Mouse (Mus musculus) kidney, embryonic 16.5 days (tissue): ENCODE results near the gene Osbpl3. TPM values are rescaled to one million over a fixed set of nuclear protein-coding genes. Genes with fewer than 3 reads are reported as not detected.
"Not testable (repeated sequence)": the region's sequence is repeated elsewhere in the genome, so short reads cannot be mapped to it uniquely, and the experiment has no call there.

Source experiments
- ATAC-seq: fragments of 200-750 bp; cut with Nextera tagmentation; 2 replicates; pipeline ENCODE4 v1.8.0; 2017; ENCODE audit warnings: moderate TSS enrichment; ENCODE audit not compliant: low FRiP score, low TSS enrichment
- H3K27ac ChIP-seq: fragments of 300-500 bp; sonication (generic); 2 replicates; pipeline ENCODE4 v1.5.1; 2014; ENCODE audit warnings: low read length
- H3K27me3 ChIP-seq: fragments of 300-500 bp; sonication (generic); 2 replicates; pipeline ENCODE4 v1.6.1; 2014; ENCODE audit warnings: low read length, control low read depth, mixed read lengths; ENCODE audit not compliant: insufficient read depth
- H3K36me3 ChIP-seq: fragments of 300-500 bp; sonication (generic); 2 replicates; pipeline ENCODE4 v1.6.1; 2014; ENCODE audit warnings: low read length, control low read depth, mixed read lengths; ENCODE audit not compliant: insufficient read depth
- H3K4me1 ChIP-seq: fragments of 300-500 bp; sonication (generic); 2 replicates; pipeline ENCODE4 v1.6.1; 2014; ENCODE audit warnings: low read length, control low read depth, mixed read lengths; ENCODE audit not compliant: insufficient read depth
- H3K4me2 ChIP-seq: fragments of 300-500 bp; sonication (generic); replicated peaks from 2 replicates; pipeline ENCODE4 v1.6.1; 2014; ENCODE audit warnings: low read depth, low read length
- H3K4me3 ChIP-seq: fragments of 300-500 bp; sonication (generic); 2 replicates; pipeline ENCODE4 v1.5.1; 2014; ENCODE audit warnings: mild to moderate bottlenecking, low read length
- H3K9ac ChIP-seq: fragments of 300-500 bp; sonication (generic); replicated peaks from 2 replicates; pipeline ENCODE4 v1.6.1; 2014; ENCODE audit warnings: low read length
- H3K9me3 ChIP-seq: fragments of 300-500 bp; sonication (generic); 2 replicates; pipeline ENCODE4 v1.6.1; 2016; ENCODE audit warnings: low read length, control low read depth
- WGBS: fragments of 180-500 bp; shearing (Covaris S2); extraction: QIAGEN DNeasy Blood & Tissue Kit; methylation state at CpG from one replicate; pipeline ENCODE4 v1.1.7; 2014; 5-methylcytosine and 5-hydroxymethylcytosine counted together
- polyA plus RNA-seq: library from polyadenylated mRNA; unstranded; fragments of >200 nt; fragmentation: Nextera tagmentation; extraction: Ambion mirVana; gene quantifications from 2 replicates; pipeline ENCODE4 v1.2.1, GENCODE M21; 2015

Gene Osbpl3
- polyA plus RNA-seq, 1 experiment from 2014 or later: 18.2 TPM

DNA sequence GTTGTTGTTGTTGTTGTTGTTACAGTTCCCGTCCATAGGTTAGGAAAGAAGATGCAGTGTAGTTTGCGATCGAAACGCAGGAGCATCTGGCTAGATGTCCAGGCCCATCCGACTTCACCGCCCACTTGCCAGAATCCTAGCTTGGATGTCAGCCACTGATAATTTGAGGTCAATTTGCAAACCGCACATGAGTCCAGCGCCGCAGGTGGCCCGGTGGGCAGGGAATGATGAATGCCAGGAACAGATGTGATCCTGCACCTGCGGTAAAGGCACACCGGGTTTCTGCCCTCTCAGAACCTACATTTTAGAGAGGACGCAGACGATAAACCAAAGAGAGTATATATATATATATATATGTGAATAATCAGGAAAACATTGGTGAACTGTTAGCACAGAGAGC, 705 bp upstream of the Osbpl3 start:
- H3K27ac ChIP-seq: no peak overlapping the region
- WGBS: 65% methylated on average over 14 of the region's 14 CpGs
- 0 out of 2 replicates have a peak overlapping the region, but pooled peaks have one; percentile 85 for H3K9ac ChIP-seq
- H3K9me3 ChIP-seq: no peaks in the 10 kb centered on the region
- H3K4me3 ChIP-seq: peak overlapping the region; percentile 76
- H3K4me2 ChIP-seq: peak overlapping the region; percentile 84
- no peak for ATAC-seq
- no peaks in the 10 kb centered on the region for H3K27me3 ChIP-seq
- H3K36me3 ChIP-seq: no peaks in the 10 kb centered on the region
- H3K4me1 ChIP-seq: peaks cover 19% of the 10 kb centered on the region

DNA sequence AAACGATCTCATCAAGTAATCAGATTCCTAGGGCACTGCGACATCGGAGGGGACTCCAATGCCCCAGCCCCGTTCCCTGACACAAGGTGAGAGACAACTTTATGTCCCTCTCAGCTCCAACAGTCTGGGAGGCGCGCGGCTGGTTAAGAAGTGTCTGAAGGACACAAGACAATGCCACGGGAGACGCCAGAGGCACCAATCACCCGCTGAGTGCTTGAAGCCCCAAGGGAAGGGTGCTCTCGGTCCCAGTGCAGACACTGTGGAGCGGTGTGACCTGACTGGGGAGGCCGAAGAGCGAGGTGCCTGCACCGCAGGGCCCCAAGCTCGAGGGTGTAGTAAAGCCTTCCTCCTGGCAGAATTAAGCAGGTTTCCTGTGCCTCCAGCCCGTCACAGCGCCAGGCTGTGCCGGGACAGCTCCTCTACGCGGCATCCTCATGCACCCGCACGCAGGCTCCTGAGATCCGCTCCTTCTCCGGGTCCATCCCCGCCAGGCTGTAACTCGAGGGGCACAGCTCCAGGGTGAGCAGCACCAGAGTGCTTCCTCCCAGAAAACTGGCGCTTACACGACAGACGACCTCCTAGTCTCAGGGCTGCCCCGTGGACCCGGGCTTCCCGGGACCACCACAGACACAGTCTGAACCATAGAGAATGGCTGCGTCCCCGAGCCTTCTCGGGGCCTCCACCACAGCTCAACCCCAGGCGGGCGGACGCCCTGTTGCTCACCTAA, 736 bp downstream of the Osbpl3 start:
- Histone ChIP-seq H3K9ac (peak overlapping the region; percentile 85), H3K36me3 (no peaks in the 10 kb centered on the region), H3K4me3 (peak overlapping the region; percentile 76), H3K27me3 (no peaks in the 10 kb centered on the region), H3K4me1 (peaks cover 19% of the 10 kb centered on the region), H3K4me2 (peak overlapping the region; percentile 84), H3K27ac (peak overlapping the region; percentile 90), H3K9me3 (no peaks in the 10 kb centered on the region)
- whole genome bisulfite sequencing: under 1% methylated on average over 39 of the region's 39 CpGs
- peak; percentile 50 for ATAC-seq

DNA sequence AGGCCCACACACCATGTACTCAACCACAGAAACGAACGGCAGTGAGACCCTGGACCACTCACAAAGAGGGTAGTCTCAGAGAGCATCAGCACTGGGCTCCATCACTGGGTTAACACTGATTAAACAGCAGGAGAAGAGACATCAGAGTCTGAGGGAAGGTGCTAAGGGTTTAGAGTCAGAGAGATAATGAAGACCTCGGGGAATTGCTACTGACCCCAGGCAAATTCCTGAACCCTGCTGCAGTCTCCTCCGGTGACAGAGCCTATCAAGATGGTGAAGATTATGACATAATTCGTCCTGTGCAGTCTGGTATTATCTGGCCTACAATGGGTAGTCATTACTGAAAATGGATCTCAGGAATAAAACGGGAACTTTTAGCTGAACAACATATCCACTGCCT, 2.4 kb downstream of the Osbpl3 start:
- Histone ChIP-seq H3K4me3 (no peak overlapping the region), H3K27ac (no peak overlapping the region), H3K9me3 (peaks cover under 1% of the 10 kb centered on the region; the same call in 1 of the 2 replicates), H3K9ac (no peak overlapping the region), H3K36me3 (no peaks in the 10 kb centered on the region), H3K27me3 (no peaks in the 10 kb centered on the region), H3K4me2 (no peak overlapping the region), H3K4me1 (peaks cover 19% of the 10 kb centered on the region)
- WGBS: 66% methylated on average over 6 of the region's 6 CpGs
- no peak for ATAC-seq

DNA sequence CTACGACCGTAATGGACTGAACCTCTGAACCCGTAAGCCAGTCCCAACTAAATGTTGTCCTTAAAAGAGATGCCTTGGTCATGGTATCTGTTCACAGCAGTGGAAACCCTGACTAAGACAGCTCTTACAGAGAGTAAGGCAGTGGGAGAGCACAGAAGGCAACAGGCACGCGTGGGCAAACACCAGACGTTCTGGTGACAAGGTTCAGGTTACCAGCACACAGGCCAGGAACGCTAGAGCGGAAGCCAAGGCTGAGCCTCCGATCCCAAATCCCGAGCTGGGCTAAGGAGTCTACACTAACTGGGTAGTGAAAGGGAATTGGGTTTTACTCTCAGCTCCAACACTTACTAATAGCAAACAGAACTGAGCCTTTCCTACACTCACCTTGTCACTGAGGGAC, 3.8 kb downstream of the Osbpl3 start:
- Histone ChIP-seq H3K9ac (no peak overlapping the region), H3K27ac (no peak overlapping the region), H3K36me3 (0 out of 2 replicates have a peak, but pooled peaks cover 3% of the 10 kb centered on the region), H3K27me3 (no peaks in the 10 kb centered on the region), H3K4me1 (peaks cover 19% of the 10 kb centered on the region), H3K9me3 (peaks cover 5% of the 10 kb centered on the region; the same call in 1 of the 2 replicates), H3K4me3 (no peak overlapping the region), H3K4me2 (no peak overlapping the region)
- no peak for ATAC-seq
- 75% methylated on average over 10 of the region's 10 CpGs for WGBS

DNA sequence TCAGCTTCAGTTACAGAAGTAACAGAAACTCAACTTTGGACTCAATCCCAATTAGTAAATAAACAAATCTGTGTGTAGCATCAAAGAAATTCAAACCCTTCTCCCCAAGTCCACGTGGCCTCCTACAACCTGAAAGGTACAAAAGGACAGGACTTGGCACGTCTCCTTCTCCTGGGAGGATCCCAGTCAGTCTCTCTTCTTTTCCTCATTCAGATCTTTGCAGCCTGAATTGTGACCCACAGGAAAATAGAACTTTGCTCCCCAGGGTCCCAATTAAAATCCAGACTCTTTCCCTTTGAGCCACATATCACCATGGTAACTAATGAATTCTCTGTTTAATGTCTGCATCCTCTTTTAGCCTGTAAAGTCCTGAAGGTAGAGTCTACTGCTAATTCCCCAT, 10.4 kb downstream of the Osbpl3 start:
- ATAC-seq: no peak
- peaks cover 3% of the 10 kb centered on the region; the same call in 1 of the 2 replicates for H3K36me3 ChIP-seq
- 46% methylated on average over 2 of the region's 2 CpGs for WGBS
- no peak overlapping the region for H3K27ac ChIP-seq
- H3K4me1 ChIP-seq: 0 out of 2 replicates have a peak, but pooled peaks cover 2% of the 10 kb centered on the region
- peaks cover 11% of the 10 kb centered on the region for H3K9me3 ChIP-seq
- no peak overlapping the region for H3K4me2 ChIP-seq
- no peaks in the 10 kb centered on the region for H3K27me3 ChIP-seq
- no peak overlapping the region for H3K4me3 ChIP-seq
- H3K9ac ChIP-seq: no peak overlapping the region

DNA sequence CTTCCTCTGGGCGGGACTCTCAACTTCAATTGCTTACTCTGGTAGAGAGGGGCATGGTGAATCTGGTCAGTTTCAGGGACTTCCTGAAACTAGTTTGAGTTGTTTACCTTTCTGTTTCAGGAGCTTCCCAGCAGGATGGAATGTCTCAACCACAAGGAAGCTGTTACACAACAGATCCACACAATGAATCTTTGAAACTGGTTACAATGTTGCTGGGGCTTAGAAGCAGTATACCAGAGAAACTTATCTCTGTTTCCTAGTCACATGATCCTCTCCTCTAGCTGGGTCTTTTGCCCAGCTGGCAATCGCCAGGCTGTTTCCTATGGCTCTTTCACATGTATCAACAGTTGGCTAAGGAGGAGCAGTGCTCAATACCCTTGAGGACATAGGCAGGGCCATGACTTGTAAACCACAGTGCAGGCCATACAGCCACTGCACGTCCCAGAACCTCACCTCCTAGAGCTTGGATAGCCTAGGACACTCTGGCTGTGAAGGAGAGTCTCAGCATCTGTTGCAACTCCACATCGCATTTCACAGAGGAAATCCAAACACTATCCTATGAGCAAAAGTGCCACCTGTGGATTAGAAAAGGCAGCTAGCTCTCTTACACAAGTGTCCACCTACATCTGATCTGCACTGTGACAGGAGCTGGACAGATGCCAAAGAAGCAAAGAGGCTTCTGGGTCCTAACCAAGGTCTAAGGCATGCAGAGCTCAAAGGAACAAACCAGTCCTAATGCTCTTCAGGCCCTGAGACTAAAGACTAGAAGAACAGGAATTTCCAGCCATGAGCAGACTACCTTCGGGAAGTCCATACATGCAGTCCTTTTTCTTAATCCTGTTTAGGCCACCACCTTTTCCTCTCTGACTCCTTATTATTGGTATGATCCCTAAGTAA, 14.8 kb downstream of the Osbpl3 start:
- no peak overlapping the region for H3K4me2 ChIP-seq
- 0 out of 2 replicates have a peak overlapping the region, but pooled peaks have one; percentile 36 for H3K27ac ChIP-seq
- H3K36me3 ChIP-seq: no peaks in the 10 kb centered on the region; the same call in 1 of the 2 replicates
- peaks cover 6% of the 10 kb centered on the region for H3K9me3 ChIP-seq
- 88% methylated on average over 5 of the region's 5 CpGs for WGBS
- no peaks in the 10 kb centered on the region for H3K27me3 ChIP-seq
- ATAC-seq: no peak
- H3K4me3 ChIP-seq: no peak overlapping the region
- 0 out of 2 replicates have a peak, but pooled peaks cover 2% of the 10 kb centered on the region for H3K4me1 ChIP-seq
- H3K9ac ChIP-seq: no peak overlapping the region

DNA sequence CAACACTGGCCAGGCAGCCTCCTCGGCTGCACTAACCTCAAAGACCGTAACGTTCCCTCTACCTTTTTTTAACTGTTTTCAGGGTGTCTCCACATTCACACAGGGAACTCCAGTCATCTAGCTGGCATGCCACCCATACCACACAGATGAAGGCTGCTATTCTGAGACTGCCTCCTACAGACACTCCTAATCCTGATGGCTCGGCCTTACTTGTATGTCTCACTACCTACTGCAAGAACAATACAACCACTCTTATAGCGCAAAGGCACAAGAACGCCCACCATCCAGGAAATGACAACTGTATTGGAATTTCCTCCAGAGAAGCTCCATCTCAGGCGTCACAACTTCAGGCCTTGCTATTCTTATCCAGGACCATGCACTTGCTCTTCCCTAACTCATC, 15.8 kb downstream of the Osbpl3 start:
- 89% methylated on average over 7 of the region's 7 CpGs for WGBS
- no peak overlapping the region for H3K4me2 ChIP-seq
- peaks cover 4% of the 10 kb centered on the region; the same call in 1 of the 2 replicates for H3K9me3 ChIP-seq
- no peak overlapping the region for H3K4me3 ChIP-seq
- no peak for ATAC-seq
- no peaks in the 10 kb centered on the region; the same call in 1 of the 2 replicates for H3K36me3 ChIP-seq
- no peak overlapping the region for H3K9ac ChIP-seq
- H3K27ac ChIP-seq: no peak overlapping the region
- no peaks in the 10 kb centered on the region for H3K27me3 ChIP-seq
- no peaks in the 10 kb centered on the region for H3K4me1 ChIP-seq

DNA sequence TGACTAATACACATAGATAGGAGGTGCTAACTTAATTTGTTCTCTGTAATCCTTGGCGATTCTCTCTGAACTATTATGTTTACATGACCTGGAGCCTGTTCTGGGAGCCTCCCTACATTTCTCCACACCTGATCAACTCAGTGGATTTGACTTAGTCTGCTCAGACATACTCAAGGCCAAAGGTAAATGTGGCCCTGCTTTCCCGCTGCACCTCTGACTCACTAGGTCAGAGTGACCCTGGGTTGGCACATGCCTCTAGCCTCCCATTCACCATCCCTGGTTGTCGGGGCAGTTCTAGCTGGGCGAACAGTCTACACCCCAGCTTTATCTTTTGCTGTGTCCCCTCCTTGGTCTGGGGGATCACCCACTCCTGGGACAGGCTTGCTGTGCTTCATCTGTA, 17.1 kb downstream of the Osbpl3 start:
- not testable (repeated sequence) for ATAC-seq, H3K27me3 ChIP-seq, H3K27ac ChIP-seq, H3K9me3 ChIP-seq, H3K4me2 ChIP-seq, H3K36me3 ChIP-seq, H3K9ac ChIP-seq, H3K4me1 ChIP-seq, H3K4me3 ChIP-seq
- WGBS: 83% methylated on average over 4 of the region's 4 CpGs

DNA sequence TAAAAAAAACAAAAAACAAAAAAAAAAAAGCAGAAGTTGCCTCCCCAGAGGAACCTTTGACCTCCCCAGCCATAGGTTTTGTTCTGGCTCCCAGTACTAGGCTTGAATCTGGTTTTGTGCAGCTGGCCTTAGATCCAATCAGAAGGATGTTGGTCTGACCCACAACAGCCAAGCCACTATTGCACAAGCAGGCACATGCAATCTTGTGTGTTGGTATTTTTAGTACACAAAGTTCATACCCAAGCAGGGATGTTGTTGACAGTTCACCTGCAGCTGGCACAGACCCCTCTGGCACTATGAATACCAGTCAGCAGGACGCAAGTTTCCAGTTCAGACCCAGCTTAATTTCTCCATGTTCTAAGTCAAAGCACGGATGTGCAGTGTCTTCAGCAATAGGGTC, 18.2 kb downstream of the Osbpl3 start:
- H3K4me3 ChIP-seq: no peak overlapping the region
- no peaks in the 10 kb centered on the region for H3K4me1 ChIP-seq
- no peak overlapping the region for H3K27ac ChIP-seq
- H3K4me2 ChIP-seq: no peak overlapping the region
- H3K36me3 ChIP-seq: no peaks in the 10 kb centered on the region
- H3K9ac ChIP-seq: no peak overlapping the region
- 99% methylated on average over 2 of the region's 2 CpGs for WGBS
- H3K9me3 ChIP-seq: no peaks in the 10 kb centered on the region
- no peaks in the 10 kb centered on the region for H3K27me3 ChIP-seq
- no peak for ATAC-seq
